Mouse (Mus musculus): ENCODE data around the gene Foxj2. TPM values are rescaled to one million over a fixed set of nuclear protein-coding genes. Genes with fewer than 3 reads are reported as not detected.

Gene Foxj2
- total RNA-seq (2022), result 10 to 100 TPM; 23.3 to 27.1 (median 26.4) TPM

GRCm38 (mm10) chr6:122819306-122820070, at the start of gene Foxj2:
Gene Foxj2, plus strand, starts transcription at chr6:122819914.
- peak; percentile 47 to 61 for DNase-seq (ENCODE audit: low spot score in 2 of 2)

- DNase-seq (ENCODE audit: low spot score in 2 of 2), result no peak
Observed at GRCm38 (mm10) chr6:122770760-122771315, 48.9 kb upstream of the Foxj2 start.

- DNase-seq (ENCODE audit: low spot score in 2 of 2), result no peak
Observed at GRCm38 (mm10) chr6:122772701-122773100, 47.0 kb upstream of the Foxj2 start.

- DNase-seq (ENCODE audit: low spot score in 2 of 2), result no peak
Observed at GRCm38 (mm10) chr6:122774345-122774744, 45.4 kb upstream of the Foxj2 start.

- DNase-seq (ENCODE audit: low spot score in 2 of 2), result no peak
Observed at GRCm38 (mm10) chr6:122776040-122776439, 43.7 kb upstream of the Foxj2 start.

GRCm38 (mm10) chr6:122779916-122780315, 39.8 kb upstream of the Foxj2 start:
- no peak for DNase-seq (ENCODE audit: low spot score in 2 of 2)

- DNase-seq (ENCODE audit: low spot score in 2 of 2), result no peak
Observed at GRCm38 (mm10) chr6:122781167-122781566, 38.5 kb upstream of the Foxj2 start.

GRCm38 (mm10) chr6:122782164-122782563, 37.5 kb upstream of the Foxj2 start:
- no peak for DNase-seq (ENCODE audit: low spot score in 2 of 2)

GRCm38 (mm10) chr6:122784866-122785265, 34.8 kb upstream of the Foxj2 start:
- no peak for DNase-seq (ENCODE audit: low spot score in 2 of 2)

- DNase-seq (ENCODE audit: low spot score in 2 of 2), result no peak
Observed at GRCm38 (mm10) chr6:122786275-122786674, 33.4 kb upstream of the Foxj2 start.

GRCm38 (mm10) chr6:122795254-122795935, 24.3 kb upstream of the Foxj2 start:
- DNase-seq (ENCODE audit: low spot score in 2 of 2), result peak; percentile 45 to 46

- DNase-seq (ENCODE audit: low spot score in 2 of 2), result no peak
Observed at GRCm38 (mm10) chr6:122800640-122801300, 18.9 kb upstream of the Foxj2 start.

GRCm38 (mm10) chr6:122801301-122801800, 18.4 kb upstream of the Foxj2 start, which contains the start of gene Slc2a3:
Gene Slc2a3, minus strand, starts transcription at chr6:122801640.
- peak; percentile 30 to 34 for DNase-seq (ENCODE audit: low spot score in 2 of 2)

GRCm38 (mm10) chr6:122801801-122802514, 17.8 kb upstream of the Foxj2 start:
- DNase-seq (ENCODE audit: low spot score in 2 of 2), result no peak

- DNase-seq (ENCODE audit: low spot score in 2 of 2), result peak; percentile 65
Observed at GRCm38 (mm10) chr6:122804418-122804817, 15.3 kb upstream of the Foxj2 start.

GRCm38 (mm10) chr6:122810022-122810614, 9.6 kb upstream of the Foxj2 start:
- DNase-seq (ENCODE audit: low spot score in 2 of 2), result no peak

- DNase-seq (ENCODE audit: low spot score in 2 of 2), result peak; percentile 95 to 96
Observed at GRCm38 (mm10) chr6:122810615-122811279, 9.0 kb upstream of the Foxj2 start.

GRCm38 (mm10) chr6:122811280-122811652, 8.4 kb upstream of the Foxj2 start:
- DNase-seq (ENCODE audit: low spot score in 2 of 2), result peak; percentile 86 to 91

- no peak for DNase-seq (ENCODE audit: low spot score in 2 of 2)
Observed at GRCm38 (mm10) chr6:122811771-122812600, 7.7 kb upstream of the Foxj2 start.

All from gastrocnemius, adult 8-10 months (tissue).